Mouse (Mus musculus) bone marrow, adult 2 months (tissue): ENCODE data around the gene Cdc34.

Experiments
- CTCF ChIP-seq: fragments of 200-500 bp; IDR thresholded peaks from 2 replicates; pipeline ENCODE4 v1.5.1; 2011; ENCODE audit warnings: low read length, control low read depth; ENCODE audit not compliant: control insufficient read depth, insufficient read depth
- POLR2A ChIP-seq: fragments of 200-500 bp; IDR thresholded peaks from 2 replicates; pipeline ENCODE4 v1.6.1; 2011; ENCODE audit warnings: low read depth, mild to moderate bottlenecking, control low read depth, low read length, borderline replicate concordance; ENCODE audit not compliant: control insufficient read depth

- TF ChIP-seq CTCF (peak; percentile 52; the same call in 1 of the 2 replicates), POLR2A (peak; percentile 74; the same call in 1 of the 2 replicates)
Observed at GRCm38 (mm10) chr10:79668771-79669575, 13.0 kb upstream of the Cdc34 start, which contains the start of gene Tpgs1.
